Mouse (Mus musculus): ENCODE measurements around the gene Dlst.

GRCm38 (mm10) chr12:85181475-85182344, 71.1 kb downstream of the Dlst start:
- no peak for TF ChIP-seq CTCF (IDR thresholded peaks at IDR 0.05; ENCODE audit: low read depth)
- no peak for TF ChIP-seq EP300 (optimal IDR thresholded peaks at IDR 0.05)
